23 mouse cellular contexts compared by ENCODE assay signal in genomic region chr17:34924258-34924657, GRCm38 (mm10). TPM values are rescaled to one million over a fixed set of nuclear protein-coding genes. Genes with fewer than 3 reads are reported as not detected.
"Had no signal": no experiment of that assay in that cellular context is flagged by ENCODE, and none has a peak within 500 bp of the region (broad histone marks: within the 10 kb centered on the region; RNA-seq: fewer than 3 reads in every experiment).

No protein-coding gene starts in this region.

- ATAC-seq: intestine, postnatal 0 days; midbrain, embryonic 13.5 days; midbrain, embryonic 16.5 days had no signal

- H3K27ac ChIP-seq: kidney, postnatal 0 days; layer of hippocampus, adult 2 months; limb, embryonic 12.5 days; limb, embryonic 15.5 days; liver, embryonic 14.5 days; lung, embryonic 15.5 days; midbrain, embryonic 13.5 days had no signal

- H3K9me3 ChIP-seq: limb, embryonic 12.5 days; limb, embryonic 15.5 days; lung, embryonic 15.5 days; midbrain, embryonic 13.5 days had no signal

- H3K4me1 ChIP-seq: limb, embryonic 12.5 days; limb, embryonic 15.5 days; lung, embryonic 15.5 days; midbrain, embryonic 13.5 days had no signal

- DNase-seq: kidney, adult 2 months; kidney, postnatal 25 days; left cerebral cortex, postnatal 4 days; lung, adult 18-20 months; lung, postnatal 10 days; lung, postnatal 36 days; thymus, adult 2 months; thymus, postnatal 14 days; thymus, postnatal 4 days had no signal

- H3K4me2 ChIP-seq: limb, embryonic 12.5 days; limb, embryonic 15.5 days; lung, embryonic 15.5 days; midbrain, embryonic 13.5 days had no signal

- H3K36me3 ChIP-seq: limb, embryonic 12.5 days; limb, embryonic 15.5 days; lung, embryonic 15.5 days; midbrain, embryonic 13.5 days had no signal

- H3K27me3 ChIP-seq: limb, embryonic 12.5 days; limb, embryonic 15.5 days; lung, embryonic 15.5 days; midbrain, embryonic 13.5 days had no signal

- H3K9ac ChIP-seq: limb, embryonic 12.5 days; limb, embryonic 15.5 days; liver, embryonic 14.5 days; lung, embryonic 15.5 days; midbrain, embryonic 13.5 days had no signal

- H3K4me3 ChIP-seq: layer of hippocampus, adult 2 months; limb, embryonic 12.5 days; limb, embryonic 15.5 days; lung, embryonic 15.5 days; midbrain, embryonic 13.5 days; myocyte had no signal

RNA-seq across cellular contexts. Expression of gene Slc44a4, which starts 10.0 kb away (rescaled TPM):
- total RNA-seq: megakaryocyte-erythroid progenitor cell, adult 5-6 weeks; monocyte, adult 5-6 weeks had no signal
- polyA plus RNA-seq: limb, embryonic 12.5 days; midbrain, embryonic 13.5 days; neural tube, embryonic 11.5 days; neural tube, embryonic 14.5 days had no signal

RNA-seq across cellular contexts. Expression of gene C2, which starts 26.2 kb away (rescaled TPM):
- total RNA-seq: monocyte, adult 5-6 weeks had no signal

RNA-seq across cellular contexts. Expression of gene Hspa1b, which starts 34.8 kb away (rescaled TPM):
- polyA plus RNA-seq: limb, embryonic 12.5 days had no signal
